Mouse (Mus musculus) heart, adult 2 months (tissue): ENCODE results near the gene Kptn. TPM values are rescaled to one million over a fixed set of nuclear protein-coding genes. Genes with fewer than 3 reads are reported as not detected.

Experiments used
- DNase-seq, 2 experiments: peaks; one replicate each; pipeline ENCODE4 v3.0.0; 2021
- H3K27ac ChIP-seq: fragments of 200-600 bp; 2 replicates; pipeline ENCODE4 v1.8.1; 2022
- H3K27me3 ChIP-seq: fragments of 200-500 bp; 2 replicates; pipeline ENCODE4 v1.6.1; 2012; ENCODE audit warnings: mild to moderate bottlenecking, low read length, inconsistent platforms, mixed read lengths; ENCODE audit not compliant: control insufficient read depth, insufficient read depth
- H3K36me3 ChIP-seq: fragments of 200-500 bp; 2 replicates; pipeline ENCODE4 v1.6.1; 2012; ENCODE audit warnings: low read length, inconsistent platforms; ENCODE audit not compliant: control insufficient read depth, insufficient read depth
- H3K4me1 ChIP-seq: fragments of 200-500 bp; 2 replicates; pipeline ENCODE4 v1.6.1; 2011; ENCODE audit warnings: low read length; ENCODE audit not compliant: control insufficient read depth, insufficient read depth
- H3K4me3 ChIP-seq: fragments of 200-600 bp; 2 replicates; pipeline ENCODE4 v1.8.1; 2022
- H3K79me2 ChIP-seq: fragments of 200-500 bp; replicated peaks from 2 replicates; pipeline ENCODE4 v1.6.1; 2012; ENCODE audit warnings: mild to moderate bottlenecking, inconsistent platforms, low read length, moderate library complexity, mixed read lengths; ENCODE audit not compliant: control insufficient read depth, insufficient read depth
- H3K9ac ChIP-seq: fragments of 200-500 bp; 2 replicates; pipeline ENCODE4 v1.6.1; 2012; ENCODE audit warnings: low read depth, mild to moderate bottlenecking, control low read depth, inconsistent platforms, low read length, mixed read lengths
- CTCF ChIP-seq: fragments of 200-600 bp; IDR thresholded peaks from 2 replicates; pipeline ENCODE4 v1.8.1; 2022; ENCODE audit warnings: antibody characterized with exemption, mild to moderate bottlenecking, moderate library complexity
- EP300 ChIP-seq: fragments of 200-500 bp; IDR thresholded peaks from 2 replicates; pipeline ENCODE4 v1.6.1; 2011; ENCODE audit warnings: low read depth, low read length, control low read depth; ENCODE audit not compliant: insufficient read depth
- POLR2A ChIP-seq: fragments of 200-500 bp; IDR thresholded peaks from 2 replicates; pipeline ENCODE4 v1.6.1; 2011; ENCODE audit warnings: mild to moderate bottlenecking, low read depth, low read length, control low read depth; ENCODE audit not compliant: insufficient read depth
- WGBS: fragments of 180-500 bp; shearing (Covaris S2); methylation state at CpG from one replicate; pipeline ENCODE4 v1.1.7; 2018; 5-methylcytosine and 5-hydroxymethylcytosine counted together
- intact Hi-C: fragments of 180-260 bp; cut with DNase I; formaldehyde crosslinking; loops from one replicate; pipeline ENCODE4 v1.15.1; 2025
- polyA plus RNA-seq: library from polyadenylated mRNA; depleted of rRNA; stranded (reverse); fragments of >200 nt; gene quantifications from 2 replicates; pipeline ENCODE4 v1.2.3, GENCODE M21; 2012
- total RNA-seq, 2 experiments: library from RNA; stranded (reverse); gene quantifications; 2 replicates each; pipeline ENCODE4 v1.2.3; 2021

Kptn gene
- total and polyA plus RNA-seq, 3 experiments = 17.8 to 38.3 (median 20.6) TPM

DNA sequence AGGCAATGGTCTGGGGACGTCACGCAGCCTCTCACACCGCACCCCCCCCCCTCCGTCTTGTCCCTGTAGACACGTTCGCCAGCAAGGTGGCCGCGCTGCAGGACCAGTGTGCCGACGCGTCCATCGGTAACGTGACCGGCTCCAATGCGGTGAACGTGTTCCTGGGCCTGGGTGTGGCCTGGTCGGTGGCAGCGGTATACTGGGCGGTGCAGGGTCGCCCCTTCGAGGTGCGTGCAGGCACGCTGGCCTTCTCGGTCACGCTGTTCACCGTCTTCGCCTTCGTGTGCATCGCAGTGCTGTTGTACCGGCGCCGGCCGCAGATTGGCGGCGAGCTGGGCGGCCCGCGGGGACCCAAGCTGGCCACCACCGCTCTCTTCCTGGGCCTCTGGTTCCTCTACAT is 39.0 kb downstream of the Kptn start:
- Histone ChIP-seq H3K9ac (no peak overlapping the region), H3K4me3 (no peak overlapping the region), H3K79me2 (no peaks in the 10 kb centered on the region), H3K36me3 (no peaks in the 10 kb centered on the region), H3K4me1 (peaks cover 1% of the 10 kb centered on the region; the same call in 1 of the 2 replicates), H3K27ac (no peak overlapping the region), H3K27me3 (peaks cover 3% of the 10 kb centered on the region)
- DNase-seq = no peak
- TF ChIP-seq POLR2A (no peak), CTCF (no peak), EP300 (no peak)
- intact Hi-C loops = loop anchor here (5.0 kb wide), 1 partner anchor 176 kb away; no protein-coding TSS in a partner anchor
- WGBS = 21% methylated on average over 39 of the region's 39 CpGs

DNA sequence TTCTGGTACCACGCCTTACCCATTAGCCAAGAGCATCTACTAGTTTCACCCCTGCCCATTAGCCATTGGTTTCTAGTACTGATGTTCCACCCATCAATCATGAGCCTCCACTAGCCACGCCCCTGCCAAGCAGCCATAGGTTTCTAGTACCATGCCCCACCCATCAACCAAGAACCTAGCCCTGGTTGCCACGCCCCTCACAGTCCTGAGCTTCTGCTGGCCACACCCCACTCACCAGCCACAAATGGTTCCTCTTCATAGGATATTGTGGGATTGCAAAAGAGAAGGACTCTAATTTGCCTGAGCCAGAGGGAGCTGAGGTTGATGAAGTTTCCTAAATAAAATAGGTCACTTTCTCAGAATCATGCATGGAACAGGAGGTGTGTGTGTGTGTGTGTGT is 41.0 kb downstream of the Kptn start:
- DNase-seq = no peak
- Histone ChIP-seq H3K79me2 (no peaks in the 10 kb centered on the region), H3K9ac (no peak overlapping the region), H3K27ac (no peak overlapping the region), H3K27me3 (peaks cover 3% of the 10 kb centered on the region), H3K4me1 (peaks cover 1% of the 10 kb centered on the region; the same call in 1 of the 2 replicates), H3K36me3 (no peaks in the 10 kb centered on the region), H3K4me3 (no peak overlapping the region)
- no peak for TF ChIP-seq EP300
- no peak for TF ChIP-seq CTCF
- no peak for TF ChIP-seq POLR2A
- intact Hi-C loops = no loop called here
- 62% methylated on average over 3 of the region's 3 CpGs for WGBS

DNA sequence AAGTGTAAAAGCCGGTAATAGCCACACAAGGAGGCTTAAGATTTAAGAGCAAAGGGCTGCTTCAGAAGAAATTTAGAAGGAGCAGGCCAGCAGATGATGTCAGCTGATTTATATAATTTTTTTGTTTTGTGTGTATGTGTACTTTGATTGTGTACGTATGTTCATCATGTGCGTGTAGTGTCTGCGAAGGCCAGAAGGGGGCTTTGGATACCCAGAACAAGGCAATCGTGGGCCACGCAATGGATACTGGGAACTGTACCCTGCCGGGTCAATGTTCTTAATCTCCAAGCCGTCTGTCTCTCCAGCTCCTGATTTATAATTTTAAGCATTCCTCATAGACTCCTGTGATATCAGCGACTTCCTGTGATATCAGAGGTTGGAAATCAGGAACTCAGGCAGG is 41.6 kb downstream of the Kptn start:
- intact Hi-C loops = no loop called here
- Histone ChIP-seq H3K27me3 (peaks cover 3% of the 10 kb centered on the region), H3K4me1 (peaks cover under 1% of the 10 kb centered on the region; the same call in 1 of the 2 replicates), H3K79me2 (no peaks in the 10 kb centered on the region), H3K36me3 (no peaks in the 10 kb centered on the region), H3K27ac (no peak overlapping the region), H3K4me3 (no peak overlapping the region), H3K9ac (no peak overlapping the region)
- TF ChIP-seq CTCF = no peak
- no peak for DNase-seq
- WGBS = 82% methylated on average over 9 of the region's 9 CpGs

DNA sequence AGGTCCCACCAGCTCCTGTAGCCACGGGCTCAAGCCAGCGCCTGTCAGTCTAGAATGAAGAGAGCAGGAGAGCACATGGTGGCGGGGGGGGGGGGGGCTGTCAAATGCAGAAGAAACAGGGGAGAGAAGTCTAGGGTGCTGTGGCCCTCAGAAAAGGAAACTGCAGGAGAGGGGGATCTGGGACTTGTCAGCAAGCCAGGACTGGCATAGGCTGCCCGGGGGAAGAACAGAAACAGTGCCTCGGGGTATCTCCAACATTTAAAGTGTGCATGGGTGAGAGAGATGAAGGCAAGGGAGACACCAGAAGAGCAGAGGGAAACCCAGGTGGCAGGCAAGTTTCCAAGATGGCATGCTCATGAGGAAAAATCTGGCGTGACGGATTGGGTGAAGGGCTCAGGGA is 42.3 kb downstream of the Kptn start:
- intact Hi-C loops = loop anchor here (2.0 kb wide), 1 partner anchor 19 kb away; no protein-coding TSS in a partner anchor
- H3K27ac ChIP-seq = no peak overlapping the region
- no peaks in the 10 kb centered on the region for H3K4me1 ChIP-seq
- TF ChIP-seq EP300 = no peak
- no peak for TF ChIP-seq CTCF
- no peak for TF ChIP-seq POLR2A
- no peak overlapping the region for H3K9ac ChIP-seq
- H3K4me3 ChIP-seq = no peak overlapping the region
- DNase-seq = no peak
- no peaks in the 10 kb centered on the region for H3K36me3 ChIP-seq
- 66% methylated on average over 7 of the region's 7 CpGs for whole genome bisulfite sequencing
- H3K27me3 ChIP-seq = peaks cover 3% of the 10 kb centered on the region
- H3K79me2 ChIP-seq = no peaks in the 10 kb centered on the region

DNA sequence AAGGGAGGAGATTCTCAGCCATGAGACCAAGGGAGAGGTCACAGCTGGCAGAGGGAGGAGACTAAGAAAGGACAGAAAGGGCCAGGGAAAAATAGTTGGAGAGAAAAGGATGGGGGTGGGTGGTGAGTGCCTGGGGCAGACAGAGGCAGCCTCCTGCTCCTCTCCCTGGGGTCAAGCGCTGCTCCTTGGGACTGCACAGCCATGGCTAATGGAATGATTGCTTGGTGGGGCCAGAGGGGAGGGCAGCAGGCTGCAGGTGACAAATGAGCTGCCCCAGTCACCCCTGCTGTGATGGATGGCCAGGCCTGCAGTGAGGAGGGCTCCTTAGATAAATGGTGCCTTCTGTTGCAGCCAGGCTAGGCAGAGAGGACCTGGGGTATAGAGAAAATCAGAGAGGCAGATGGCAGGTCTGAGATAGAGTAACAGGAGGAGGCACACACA is 52.5 kb downstream of the Kptn start:
- peaks cover 2% of the 10 kb centered on the region; the same call in 1 of the 2 replicates for H3K27me3 ChIP-seq
- no peaks in the 10 kb centered on the region for H3K36me3 ChIP-seq
- TF ChIP-seq EP300 (no peak), POLR2A (no peak), CTCF (no peak)
- no peak for DNase-seq
- intact Hi-C loops = no loop called here
- H3K9ac ChIP-seq = no peak overlapping the region
- H3K79me2 ChIP-seq = no peaks in the 10 kb centered on the region
- H3K4me3 ChIP-seq = no peak overlapping the region
- H3K4me1 ChIP-seq = no peaks in the 10 kb centered on the region
- H3K27ac ChIP-seq = no peak overlapping the region
- 29% methylated on average over 1 of the region's 1 CpGs for WGBS

DNA sequence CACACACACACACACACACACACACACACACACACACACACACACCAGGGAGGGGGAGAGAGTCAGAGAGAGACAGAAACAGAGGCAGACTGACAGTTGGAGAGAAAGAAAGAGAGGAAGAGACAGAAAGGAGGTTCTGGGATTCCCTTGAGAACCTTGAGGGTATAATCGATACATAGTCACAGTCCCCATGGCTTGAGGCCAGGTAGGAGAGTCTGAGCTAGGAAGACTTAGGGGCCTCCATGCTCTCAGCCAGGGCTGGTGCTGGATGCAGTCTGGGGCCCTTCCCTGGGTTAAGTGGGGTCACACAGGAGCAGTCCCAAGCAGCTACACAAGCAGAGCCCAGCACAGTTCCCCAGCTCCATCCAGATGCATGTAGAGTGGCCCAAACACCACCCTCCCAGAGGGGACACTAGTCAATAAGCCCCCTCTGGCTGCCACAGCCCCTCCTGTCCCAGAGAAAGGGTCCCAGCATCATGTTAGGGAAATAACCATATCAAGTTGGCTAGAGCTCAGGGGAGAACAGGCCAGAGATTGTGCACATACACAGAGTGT is 53.0 kb downstream of the Kptn start:
- Histone ChIP-seq H3K27ac (no peak overlapping the region), H3K27me3 (peaks cover 2% of the 10 kb centered on the region; the same call in 1 of the 2 replicates), H3K9ac (no peak overlapping the region), H3K4me3 (no peak overlapping the region), H3K4me1 (no peaks in the 10 kb centered on the region), H3K79me2 (no peaks in the 10 kb centered on the region), H3K36me3 (no peaks in the 10 kb centered on the region)
- TF ChIP-seq POLR2A = no peak
- no peak for TF ChIP-seq EP300
- no peak for TF ChIP-seq CTCF
- 39% methylated on average over 1 of the region's 1 CpGs for WGBS
- DNase-seq = no peak
- intact Hi-C loops = no loop called here
